Mouse (Mus musculus) brain, embryonic 14.5 days (tissue): ENCODE results near the gene Afmid.

ENCODE experiments used
- CTCF ChIP-seq: fragments of 200-500 bp; IDR thresholded peaks from 2 replicates; pipeline ENCODE4 v1.5.1; 2012; ENCODE audit warnings: inconsistent platforms, mild to moderate bottlenecking, moderate library complexity, borderline replicate concordance; ENCODE audit not compliant: insufficient read depth, insufficient read length; ENCODE audit errors: extremely low read depth
- POLR2A ChIP-seq: fragments of 200-500 bp; IDR thresholded peaks from 2 replicates; pipeline ENCODE4 v1.6.1; 2012; ENCODE audit warnings: mild to moderate bottlenecking, inconsistent platforms, borderline replicate concordance; ENCODE audit not compliant: poor library complexity, insufficient read depth, insufficient read length, severe bottlenecking; ENCODE audit errors: extremely low read depth

GRCm38 (mm10) chr11:117783089-117783488 is 42.6 kb upstream of the Afmid start:
- TF ChIP-seq CTCF = peak; percentile 71
- TF ChIP-seq POLR2A = no peak
